Mouse (Mus musculus) brown adipose tissue, adult 24 weeks (tissue): ENCODE data around the gene Zfy1. TPM values are rescaled to one million over a fixed set of nuclear protein-coding genes. Genes with fewer than 3 reads are reported as not detected.
"Not testable (repeated sequence)": the region's sequence is repeated elsewhere in the genome, so short reads cannot be mapped to it uniquely, and the experiment has no call there.

ENCODE experiments used
- H3K27ac ChIP-seq: fragments of 200-500 bp; replicated peaks from 2 replicates; pipeline ENCODE4 v1.5.1; 2012; ENCODE audit warnings: low read depth, mild to moderate bottlenecking, low read length
- H3K4me1 ChIP-seq: fragments of 200-500 bp; 2 replicates; pipeline ENCODE4 v1.6.1; 2012; ENCODE audit warnings: low read length, mixed read lengths; ENCODE audit not compliant: control insufficient read depth, insufficient read depth, insufficient read length
- H3K4me3 ChIP-seq: fragments of 200-500 bp; 2 replicates; pipeline ENCODE4 v1.5.1; 2012; ENCODE audit warnings: low read depth, mild to moderate bottlenecking, low read length, moderate library complexity; ENCODE audit not compliant: insufficient read depth
- polyA plus RNA-seq: library from polyadenylated mRNA; stranded (reverse); fragments of >200 nt; gene quantifications from 2 replicates; pipeline ENCODE4 v1.2.4, GENCODE M21; 2012; ENCODE audit not compliant: missing spikeins, insufficient read depth, insufficient read length

Zfy1 gene
- not detected in 2 replicates for polyA plus RNA-seq

DNA sequence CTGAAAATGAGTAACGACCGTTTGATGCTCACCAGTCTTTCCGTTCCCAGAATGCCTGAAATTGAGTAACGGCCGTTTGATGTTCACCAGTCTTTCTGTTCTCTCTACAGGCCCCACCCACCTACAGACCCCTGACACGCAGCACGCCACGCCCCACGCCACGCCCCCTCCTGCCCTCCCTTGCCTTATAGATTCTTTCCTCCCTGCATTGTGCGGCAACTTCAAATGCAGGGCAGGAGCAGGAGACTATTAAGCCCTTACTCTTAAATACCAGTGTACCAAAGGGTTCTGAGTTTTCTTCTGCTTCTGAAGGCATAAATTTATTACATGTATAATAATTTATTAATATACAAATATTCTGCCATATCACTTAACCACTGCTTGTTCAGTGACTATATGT is at the start of gene Zfy1:
Gene Zfy1, minus strand, starts transcription at position 101 of the 400 bp plus-strand sequence.
- H3K4me3 ChIP-seq, H3K27ac ChIP-seq, H3K4me1 ChIP-seq: not testable (repeated sequence)

DNA sequence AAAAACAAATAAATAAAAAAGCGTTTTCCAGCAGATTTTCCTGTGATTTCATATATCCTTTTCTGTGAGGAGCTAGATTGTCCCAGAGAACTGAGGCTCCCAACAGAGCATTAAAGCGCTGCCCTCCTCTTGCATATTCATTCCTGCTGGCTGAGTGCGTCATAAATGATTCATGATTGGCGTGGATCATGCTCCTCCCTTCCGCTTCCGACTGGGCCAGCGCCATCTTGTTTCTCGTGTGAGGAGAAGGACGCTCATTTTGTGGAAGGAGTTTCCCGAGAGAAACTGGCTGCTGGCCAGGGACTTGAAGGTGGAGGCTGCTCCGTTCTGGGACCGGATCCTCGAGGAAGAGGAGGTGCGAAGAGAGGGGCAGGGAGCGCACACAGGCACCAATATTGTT is 21.2 kb upstream of the Zfy1 start, which contains the start of gene Uba1y:
Gene Uba1y, plus strand, starts transcription at position 254 of the 400 bp plus-strand sequence.
- H3K27ac ChIP-seq, result no peak within 1 kb of the TSS

DNA sequence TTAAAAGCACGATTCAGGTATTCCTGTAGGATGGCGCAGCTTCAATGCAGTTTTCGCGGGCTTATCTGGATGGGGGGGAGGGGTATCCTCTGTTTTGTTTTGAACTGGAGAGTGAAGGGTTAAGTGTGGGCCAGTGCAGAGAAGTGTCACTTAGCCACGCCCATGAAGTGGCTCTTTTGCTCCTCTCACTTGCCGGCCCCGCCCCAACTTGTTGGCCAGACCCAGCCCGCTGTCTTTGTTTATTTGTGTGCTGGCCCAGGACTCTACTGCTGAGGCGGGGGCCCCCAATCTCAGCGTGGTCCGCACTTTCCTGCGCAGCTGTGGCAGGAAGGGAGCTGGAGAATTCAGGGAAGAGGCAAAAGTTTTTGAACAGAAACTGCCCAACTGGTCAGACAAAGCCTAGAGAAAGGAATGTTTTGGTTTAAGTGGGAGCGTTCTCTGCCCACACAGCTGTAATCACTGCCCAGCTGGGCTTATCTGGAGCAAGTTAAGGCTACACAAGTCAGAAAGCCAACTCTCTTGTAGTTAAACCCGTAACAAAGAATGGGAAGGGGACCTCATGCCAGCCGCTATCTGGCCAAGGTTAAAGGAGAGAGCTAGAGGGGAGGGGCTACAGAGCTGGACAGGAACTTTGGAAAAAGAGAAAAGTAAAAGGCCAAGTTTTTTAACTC is 11.9 kb upstream of the Zfy1 start:
- Histone ChIP-seq H3K4me3 (peak overlapping the region; percentile 64), H3K27ac (peak overlapping the region; percentile 66)

More for the DNA sequence above, 21.2 kb upstream of the Zfy1 start, which contains the start of gene Uba1y:
- Histone ChIP-seq H3K4me3 (no peak within 1 kb of the TSS), H3K4me1 (no peaks in the 10 kb centered on the region)

More for the DNA sequence above, 11.9 kb upstream of the Zfy1 start:
- no peaks in the 10 kb centered on the region for H3K4me1 ChIP-seq

Other genes starting within 250 kb of the Zfy1 start
- gene Uba1y, start 21.2 kb upstream of the Zfy1 start, polyA plus RNA-seq, result not detected in 2 replicates
- gene Kdm5d, start 100.4 kb upstream of the Zfy1 start, polyA plus RNA-seq, result 5.8 and 7.7 TPM in 2 replicates
- 88.1 and 94.9 TPM in 2 replicates for gene Eif2s3y, start 213.1 kb upstream of the Zfy1 start, polyA plus RNA-seq